Mouse (Mus musculus) liver, embryonic 14.5 days (tissue): ENCODE data around the gene Tomm6. TPM values are rescaled to one million over a fixed set of nuclear protein-coding genes. Genes with fewer than 3 reads are reported as not detected.

Source experiments
- ATAC-seq: fragments of 200-750 bp; cut with Nextera tagmentation; 2 replicates; pipeline ENCODE4 v1.8.0; 2017; ENCODE audit warnings: moderate number of reproducible peaks, mild to moderate bottlenecking, moderate library complexity; ENCODE audit not compliant: insufficient read depth
- DNase-seq, 3 experiments: peaks; one replicate each; pipeline ENCODE4 v3.0.0-alpha.2; 2012 to 2013; ENCODE audit warnings: low read depth in 3 of 3, low spot score in 3 of 3
- H3K27ac ChIP-seq: fragments of 300-500 bp; sonication (generic); 2 replicates; pipeline ENCODE4 v1.5.1; 2014; ENCODE audit warnings: moderate library complexity, mild to moderate bottlenecking, control low read depth, inconsistent platforms
- H3K27me3 ChIP-seq: fragments of 300-500 bp; sonication (generic); 2 replicates; pipeline ENCODE4 v1.6.1; 2014; ENCODE audit warnings: mild to moderate bottlenecking, low read length, moderate library complexity; ENCODE audit not compliant: control insufficient read depth, insufficient read depth
- H3K36me3 ChIP-seq: fragments of 300-500 bp; sonication (generic); replicated peaks from 2 replicates; pipeline ENCODE4 v1.6.1; 2014; ENCODE audit warnings: low read depth; ENCODE audit not compliant: control insufficient read depth, insufficient read depth
- H3K4me1 ChIP-seq, 2 experiments: fragments of 200-500 bp in 1 of 2; fragments of 300-500 bp in 1 of 2; sonication (generic) in 1 of 2; replicated peaks; 2 replicates each; pipeline ENCODE4 v1.6.1; 2012 to 2014; ENCODE audit warnings: antibody characterized with exemption in 1 of 2, inconsistent platforms in 1 of 2, low read length in 1 of 2; ENCODE audit not compliant: control insufficient read depth in 2 of 2, insufficient read depth in 2 of 2
- H3K4me2 ChIP-seq: fragments of 300-500 bp; sonication (generic); 2 replicates; pipeline ENCODE4 v1.6.1; 2014; ENCODE audit warnings: low read depth, mild to moderate bottlenecking, control low read depth, moderate library complexity
- H3K4me3 ChIP-seq, 2 experiments: fragments of 200-500 bp in 1 of 2; fragments of 300-500 bp in 1 of 2; sonication (generic) in 1 of 2; 2 replicates each; pipeline ENCODE4 v1.5.1; 2012 to 2014; ENCODE audit warnings: low read depth in 2 of 2, low read length in 2 of 2, mild to moderate bottlenecking in 2 of 2, control low read depth in 1 of 2, inconsistent platforms in 1 of 2, moderate library complexity in 1 of 2; ENCODE audit not compliant: insufficient read depth in 1 of 2
- H3K9ac ChIP-seq: fragments of 300-500 bp; sonication (generic); replicated peaks from 2 replicates; pipeline ENCODE4 v1.6.1; 2014; ENCODE audit warnings: mild to moderate bottlenecking, control low read depth, moderate library complexity
- H3K9me3 ChIP-seq: fragments of 300-500 bp; sonication (generic); 2 replicates; pipeline ENCODE4 v1.6.1; 2016; ENCODE audit warnings: low read length, mixed read lengths; ENCODE audit not compliant: control insufficient read depth
- CTCF ChIP-seq: IDR thresholded peaks from 2 replicates; pipeline ENCODE4 v1.5.1; 2016; ENCODE audit warnings: antibody characterized with exemption, low read depth, control low read depth
- EP300 ChIP-seq: IDR thresholded peaks from 2 replicates; pipeline ENCODE4 v1.6.1; 2016; ENCODE audit warnings: antibody characterized with exemption, low read depth
- WGBS: fragments of 180-500 bp; shearing (Covaris S2); extraction: QIAGEN DNeasy Blood & Tissue Kit; methylation state at CpG from one replicate; pipeline ENCODE4 v1.1.7; 2014; ENCODE audit not compliant: insufficient replicate concordance; 5-methylcytosine and 5-hydroxymethylcytosine counted together
- polyA plus RNA-seq, 2 experiments: library from polyadenylated mRNA; depleted of rRNA in 1 of 2; stranded (reverse) in 1 of 2; unstranded in 1 of 2; fragments of >200 nt; fragmentation: Nextera tagmentation in 1 of 2; extraction: Ambion mirVana in 1 of 2; gene quantifications; 2 replicates each; pipeline versions ENCODE4 v1.2.1 to v1.2.3; 2012 to 2014

Gene Tomm6
- polyA plus RNA-seq, 2 experiments, result 63.2 to 244 TPM

- Histone ChIP-seq H3K27ac (no peak overlapping the region), H3K4me1 (no peaks in the 10 kb centered on the region; a peak in 1 of 4 replicates), H3K9ac (no peak overlapping the region), H3K36me3 (no peaks in the 10 kb centered on the region), H3K4me3 (no peak overlapping the region), H3K27me3 (peaks cover 15% of the 10 kb centered on the region), H3K4me2 (no peak overlapping the region), H3K9me3 (no peaks in the 10 kb centered on the region)
- ATAC-seq (no peak), DNase-seq (no peak)
- WGBS, result 62% methylated on average over 4 of the region's 4 CpGs
- TF ChIP-seq CTCF (peak; percentile 46), EP300 (no peak)
These were observed 16.5 kb upstream of the Tomm6 start for GRCm38 (mm10) chr17:47704692-47705091.

- DNase-seq, result no peak
- no peak overlapping the region for H3K27ac ChIP-seq
- H3K36me3 ChIP-seq, result no peaks in the 10 kb centered on the region
- no peak for ATAC-seq
- H3K4me1 ChIP-seq, result no peaks in the 10 kb centered on the region; a peak in 1 of 4 replicates
- H3K9me3 ChIP-seq, result no peaks in the 10 kb centered on the region
- no peak overlapping the region for H3K9ac ChIP-seq
- no peak overlapping the region for H3K4me2 ChIP-seq
- H3K27me3 ChIP-seq, result peaks cover 15% of the 10 kb centered on the region
- WGBS, result 19% methylated on average over 20 of the region's 20 CpGs
- no peak overlapping the region for H3K4me3 ChIP-seq
- TF ChIP-seq EP300, result no peak
- no peak for TF ChIP-seq CTCF
These were observed 15.4 kb upstream of the Tomm6 start for GRCm38 (mm10) chr17:47703556-47703955.

GRCm38 (mm10) chr17:47702548-47703345 is 14.6 kb upstream of the Tomm6 start:
- Histone ChIP-seq H3K9ac (no peak overlapping the region), H3K4me1 (peaks cover 0 to 1% of the 10 kb centered on the region in 2 experiments; a peak in 2 of 4 replicates), H3K9me3 (no peaks in the 10 kb centered on the region), H3K36me3 (no peaks in the 10 kb centered on the region), H3K27me3 (peaks cover 15% of the 10 kb centered on the region), H3K27ac (no peak overlapping the region), H3K4me3 (no peak overlapping the region), H3K4me2 (no peak overlapping the region)
- TF ChIP-seq CTCF (no peak), EP300 (no peak)
- no peak for DNase-seq
- 35% methylated on average over 28 of the region's 28 CpGs for WGBS
- no peak for ATAC-seq

DNA sequence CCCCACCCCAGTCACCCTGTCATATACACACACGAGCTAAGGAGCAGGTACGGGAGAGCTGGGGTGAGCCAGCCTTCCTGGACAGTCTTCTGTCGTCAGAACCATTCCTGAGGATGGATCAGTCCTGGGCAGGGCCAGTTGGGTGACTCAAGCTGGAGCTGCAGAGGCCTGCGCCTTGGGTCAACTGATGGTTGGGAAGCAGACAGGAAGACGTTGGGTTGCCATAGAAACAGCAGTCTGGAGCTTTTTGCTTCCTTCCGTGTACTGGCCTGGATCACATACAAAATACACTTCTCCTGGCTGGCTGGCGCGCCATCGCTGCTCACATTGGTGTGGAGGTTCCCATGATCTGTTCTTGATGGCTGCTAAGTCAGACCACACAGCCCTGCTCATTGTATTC is 13.6 kb upstream of the Tomm6 start:
- no peak overlapping the region for H3K9ac ChIP-seq
- no peak overlapping the region for H3K4me2 ChIP-seq
- no peaks in the 10 kb centered on the region for H3K9me3 ChIP-seq
- no peak overlapping the region for H3K4me3 ChIP-seq
- ATAC-seq (no peak), DNase-seq (no peak)
- H3K4me1 ChIP-seq, result peaks cover 0 to 1% of the 10 kb centered on the region in 2 experiments; a peak in 2 of 4 replicates
- H3K36me3 ChIP-seq, result no peaks in the 10 kb centered on the region
- peaks cover 18% of the 10 kb centered on the region for H3K27me3 ChIP-seq
- WGBS, result 65% methylated on average over 9 of the region's 9 CpGs
- no peak overlapping the region for H3K27ac ChIP-seq
- TF ChIP-seq CTCF (no peak), EP300 (no peak)

GRCm38 (mm10) chr17:47699055-47699454 is 10.9 kb upstream of the Tomm6 start:
- no peak for DNase-seq
- no peak for TF ChIP-seq CTCF
- no peaks in the 10 kb centered on the region for H3K9me3 ChIP-seq
- H3K4me3 ChIP-seq, result no peak overlapping the region
- 55% methylated on average over 2 of the region's 2 CpGs for WGBS
- peaks cover 0 to 3% of the 10 kb centered on the region in 2 experiments; a peak in 2 of 4 replicates for H3K4me1 ChIP-seq
- ATAC-seq, result no peak
- no peak overlapping the region for H3K4me2 ChIP-seq
- H3K27me3 ChIP-seq, result peaks cover 30% of the 10 kb centered on the region
- no peak overlapping the region for H3K27ac ChIP-seq
- H3K9ac ChIP-seq, result no peak overlapping the region
- H3K36me3 ChIP-seq, result no peaks in the 10 kb centered on the region
